Mouse (Mus musculus) liver, embryonic 16.5 days (tissue): ENCODE results near the gene Ung. TPM values are rescaled to one million over a fixed set of nuclear protein-coding genes. Genes with fewer than 3 reads are reported as not detected.

Experiments
- ATAC-seq: fragments of 200-750 bp; cut with Nextera tagmentation; 2 replicates; pipeline ENCODE4 v1.8.0; 2017; ENCODE audit warnings: low read depth, mild to moderate bottlenecking, moderate number of reproducible peaks, moderate library complexity
- H3K27ac ChIP-seq: fragments of 300-500 bp; sonication (generic); 2 replicates; pipeline ENCODE4 v1.5.1; 2014; ENCODE audit warnings: mild to moderate bottlenecking, low read length
- H3K27me3 ChIP-seq: fragments of 300-500 bp; sonication (generic); 2 replicates; pipeline ENCODE4 v1.6.1; 2014; ENCODE audit warnings: low read depth, low read length, mixed read lengths; ENCODE audit not compliant: control insufficient read depth, insufficient read depth
- H3K36me3 ChIP-seq: fragments of 300-500 bp; sonication (generic); 2 replicates; pipeline ENCODE4 v1.6.1; 2014; ENCODE audit warnings: mild to moderate bottlenecking; ENCODE audit not compliant: control insufficient read depth, insufficient read depth
- H3K4me1 ChIP-seq: fragments of 300-500 bp; sonication (generic); 2 replicates; pipeline ENCODE4 v1.6.1; 2014; ENCODE audit warnings: low read depth, low read length, mixed read lengths; ENCODE audit not compliant: control insufficient read depth
- H3K4me2 ChIP-seq: fragments of 300-500 bp; sonication (generic); 2 replicates; pipeline ENCODE4 v1.6.1; 2014; ENCODE audit warnings: low read depth, low read length, mixed read lengths
- H3K4me3 ChIP-seq: fragments of 300-500 bp; sonication (generic); 2 replicates; pipeline ENCODE4 v1.5.1; 2014; ENCODE audit warnings: low read depth, mild to moderate bottlenecking, low read length
- H3K9ac ChIP-seq: fragments of 300-500 bp; sonication (generic); 2 replicates; pipeline ENCODE4 v1.6.1; 2014; ENCODE audit warnings: low read depth, low read length
- H3K9me3 ChIP-seq: fragments of 300-500 bp; sonication (generic); replicated peaks from 2 replicates; pipeline ENCODE4 v1.6.1; 2016; ENCODE audit warnings: low read length; ENCODE audit not compliant: control insufficient read depth
- WGBS: fragments of 180-500 bp; shearing (Covaris S2); extraction: QIAGEN DNeasy Blood & Tissue Kit; methylation state at CpG from one replicate; pipeline ENCODE4 v1.1.7; 2014; ENCODE audit not compliant: insufficient replicate concordance; 5-methylcytosine and 5-hydroxymethylcytosine counted together
- polyA plus RNA-seq: library from polyadenylated mRNA; unstranded; fragments of >200 nt; fragmentation: Nextera tagmentation; extraction: Ambion mirVana; gene quantifications from 2 replicates; pipeline ENCODE4 v1.2.1, GENCODE M21; 2015

Gene Ung
- polyA plus RNA-seq, 1 experiment from 2014 or later, result 13.7 TPM

DNA sequence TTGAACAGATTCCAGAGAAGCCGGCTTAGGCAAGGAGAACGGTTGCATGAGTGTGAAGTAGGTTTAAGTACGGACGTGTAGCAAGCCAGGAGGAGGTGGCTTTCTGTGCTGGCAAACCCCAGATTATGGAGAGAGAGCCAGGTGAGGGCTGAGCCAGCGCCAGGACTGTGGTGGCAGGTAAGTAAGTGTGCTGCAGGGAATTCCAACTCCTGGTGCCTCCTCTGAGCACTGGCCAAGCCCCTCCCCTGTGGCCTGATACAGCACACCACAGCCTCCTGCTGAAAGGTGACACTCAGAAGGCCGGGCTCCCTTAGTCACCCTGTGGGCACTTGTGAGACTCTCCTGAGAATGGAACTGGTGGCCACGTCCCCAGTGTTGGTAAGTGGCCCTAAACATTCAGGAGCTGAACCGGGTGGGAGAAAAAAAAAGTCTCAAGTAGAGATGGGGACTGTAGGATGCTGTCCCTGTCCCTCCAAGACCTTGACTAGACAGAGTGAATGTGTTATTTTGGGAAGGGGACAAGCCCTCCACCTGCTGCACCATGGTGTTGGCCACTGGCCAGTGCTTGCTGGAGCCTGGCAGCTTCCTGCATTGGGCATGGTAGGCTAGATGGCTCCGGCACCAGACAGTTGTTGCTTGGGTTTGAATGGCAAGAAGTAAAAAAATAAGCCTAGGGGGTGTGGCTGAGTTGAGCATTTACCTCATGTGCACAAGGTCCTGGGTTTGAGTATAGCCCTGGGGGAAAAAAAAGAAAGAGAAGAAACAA is 25.2 kb downstream of the Ung start:
- no peaks in the 10 kb centered on the region for H3K9me3 ChIP-seq
- no peaks in the 10 kb centered on the region for H3K4me1 ChIP-seq
- H3K27ac ChIP-seq, result no peak overlapping the region
- ATAC-seq, result no peak
- H3K36me3 ChIP-seq, result no peaks in the 10 kb centered on the region
- no peak overlapping the region for H3K9ac ChIP-seq
- H3K4me2 ChIP-seq, result no peak overlapping the region
- 43% methylated on average over 9 of the region's 9 CpGs for WGBS
- no peaks in the 10 kb centered on the region for H3K27me3 ChIP-seq
- H3K4me3 ChIP-seq, result no peak overlapping the region

DNA sequence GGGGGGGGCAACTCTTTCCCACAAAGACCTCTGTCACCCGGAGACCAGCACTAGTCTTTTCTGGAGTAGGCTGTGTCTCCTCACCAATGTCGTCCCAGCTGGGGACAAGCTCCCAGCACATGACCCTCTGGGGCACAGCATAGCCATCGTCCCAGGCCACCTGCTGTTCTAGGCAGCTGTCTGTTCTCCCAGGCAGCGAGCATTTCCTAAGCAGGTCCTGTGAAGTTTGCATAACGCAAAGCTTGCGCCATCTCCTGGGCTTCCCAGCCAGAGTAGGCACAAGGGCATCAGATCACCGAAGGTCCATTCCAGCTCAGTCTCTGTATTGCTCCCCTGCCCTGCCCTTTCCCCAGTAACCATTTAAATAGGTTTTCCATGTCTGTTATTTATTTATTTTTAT is 27.1 kb downstream of the Ung start:
- no peak for ATAC-seq
- WGBS, result 53% methylated on average over 7 of the region's 7 CpGs

DNA sequence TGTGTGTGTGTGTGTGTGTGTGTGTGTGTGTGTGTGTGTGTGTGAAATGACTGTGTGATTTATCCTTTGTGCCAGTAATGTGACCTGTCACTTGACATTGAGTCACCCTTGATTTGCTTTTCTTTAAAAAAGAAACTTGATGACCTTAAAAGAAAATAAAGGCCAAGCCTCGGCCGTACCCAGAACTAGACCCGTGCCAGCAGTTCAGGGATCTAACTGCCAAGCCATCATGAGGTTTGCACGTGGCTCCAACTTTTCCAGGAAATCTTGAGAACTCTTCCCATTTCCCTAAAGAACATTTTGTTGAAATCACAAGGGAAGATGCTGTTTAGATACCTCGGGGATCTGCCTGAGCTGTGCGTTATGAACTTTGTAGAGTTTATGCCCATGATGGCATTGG is 31.2 kb downstream of the Ung start:
- Histone ChIP-seq H3K4me3 (no peak overlapping the region), H3K27ac (no peak overlapping the region), H3K27me3 (no peaks in the 10 kb centered on the region), H3K9ac (no peak overlapping the region), H3K4me2 (no peak overlapping the region), H3K36me3 (no peaks in the 10 kb centered on the region), H3K4me1 (no peaks in the 10 kb centered on the region), H3K9me3 (no peaks in the 10 kb centered on the region)
- WGBS, result 71% methylated on average over 6 of the region's 6 CpGs
- ATAC-seq, result no peak

More for the DNA sequence above, 27.1 kb downstream of the Ung start:
- H3K27ac ChIP-seq, result no peak overlapping the region
- H3K4me1 ChIP-seq, result no peaks in the 10 kb centered on the region
- H3K36me3 ChIP-seq, result no peaks in the 10 kb centered on the region
- H3K4me3 ChIP-seq, result no peak overlapping the region
- no peak overlapping the region for H3K9ac ChIP-seq
- H3K4me2 ChIP-seq, result no peak overlapping the region
- no peaks in the 10 kb centered on the region for H3K9me3 ChIP-seq
- no peaks in the 10 kb centered on the region for H3K27me3 ChIP-seq

DNA sequence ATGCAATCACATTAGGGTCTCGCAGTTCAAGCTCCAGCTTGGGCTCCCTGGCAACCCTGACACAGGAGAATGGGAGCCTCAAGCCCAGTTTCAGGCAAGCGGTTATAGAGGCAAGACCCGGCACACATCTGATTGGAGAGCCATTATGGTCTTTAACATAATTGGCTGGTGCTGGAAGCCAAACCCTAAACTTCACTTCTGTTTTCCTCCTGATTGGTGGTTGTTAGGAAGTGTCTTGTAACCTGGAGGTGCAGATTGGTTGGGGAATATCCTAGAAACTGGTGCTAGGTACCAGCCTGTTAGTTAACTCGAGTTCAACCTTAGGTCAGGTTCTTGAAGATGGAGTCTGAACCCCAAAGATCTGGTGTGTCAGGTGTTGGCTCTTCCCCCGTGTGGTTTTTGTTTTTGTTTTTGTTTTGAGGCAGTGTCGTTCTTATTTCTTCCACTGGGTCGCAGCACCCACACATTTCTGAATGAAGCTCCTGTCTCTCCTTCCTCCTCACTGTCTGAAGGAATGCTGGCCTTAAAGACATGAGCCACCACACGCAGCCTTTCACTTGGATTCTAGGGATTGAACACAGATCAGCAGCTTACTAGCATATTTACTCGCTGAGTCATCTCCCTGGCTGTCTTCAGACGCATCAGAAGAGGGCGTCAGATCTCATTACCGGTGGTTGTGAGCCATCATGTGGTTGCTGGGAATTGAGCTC is 32.1 kb downstream of the Ung start:
- Histone ChIP-seq H3K4me1 (no peaks in the 10 kb centered on the region), H3K27ac (no peak overlapping the region), H3K4me2 (no peak overlapping the region), H3K9ac (no peak overlapping the region), H3K27me3 (no peaks in the 10 kb centered on the region; the same call in 1 of the 2 replicates), H3K36me3 (no peaks in the 10 kb centered on the region), H3K9me3 (no peaks in the 10 kb centered on the region), H3K4me3 (no peak overlapping the region)
- 34% methylated on average over 12 of the region's 12 CpGs for WGBS
- no peak for ATAC-seq

DNA sequence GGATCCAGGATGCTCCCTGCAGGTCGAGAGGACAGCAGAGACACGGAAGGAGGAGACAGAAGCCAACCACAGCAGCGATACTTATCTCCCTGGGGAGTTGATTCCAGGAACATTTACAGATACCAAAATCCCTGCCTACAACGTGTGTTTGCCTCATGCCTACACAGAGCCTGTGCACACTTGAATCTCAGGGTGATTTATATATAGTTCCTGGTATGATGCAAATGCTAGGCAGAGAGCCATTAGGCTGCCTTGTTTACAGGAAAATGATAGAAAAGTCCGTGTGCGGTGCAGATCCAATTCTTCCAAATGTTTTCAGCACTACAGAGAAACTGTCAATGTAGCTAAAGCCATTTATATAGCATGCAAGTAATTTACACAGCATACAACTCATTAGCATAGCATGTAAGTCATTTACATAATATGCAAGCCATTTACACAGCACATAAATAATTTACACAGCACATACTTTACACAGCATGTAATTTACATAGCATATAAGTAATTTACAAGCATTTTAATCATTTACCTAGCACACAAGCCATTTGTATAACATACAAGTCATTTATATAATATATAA is 33.0 kb downstream of the Ung start:
- Histone ChIP-seq H3K27me3 (no peaks in the 10 kb centered on the region; the same call in 1 of the 2 replicates), H3K4me3 (no peak overlapping the region), H3K4me1 (no peaks in the 10 kb centered on the region), H3K27ac (no peak overlapping the region), H3K36me3 (no peaks in the 10 kb centered on the region), H3K9me3 (no peaks in the 10 kb centered on the region), H3K4me2 (no peak overlapping the region), H3K9ac (no peak overlapping the region)
- WGBS, result 56% methylated on average over 6 of the region's 6 CpGs
- ATAC-seq, result no peak

- H3K9ac ChIP-seq, result no peak overlapping the region
- WGBS, result 59% methylated on average over 7 of the region's 7 CpGs
- no peaks in the 10 kb centered on the region for H3K9me3 ChIP-seq
- ATAC-seq, result no peak
- peaks cover 5% of the 10 kb centered on the region for H3K4me1 ChIP-seq
- H3K27me3 ChIP-seq, result no peaks in the 10 kb centered on the region; the same call in none of the 2 replicates
- H3K4me3 ChIP-seq, result no peak overlapping the region
- no peaks in the 10 kb centered on the region for H3K36me3 ChIP-seq
- no peak overlapping the region for H3K27ac ChIP-seq
- no peak overlapping the region for H3K4me2 ChIP-seq
Measured at GRCm38 (mm10) chr5:114170345-114170744, 40.2 kb downstream of the Ung start.

DNA sequence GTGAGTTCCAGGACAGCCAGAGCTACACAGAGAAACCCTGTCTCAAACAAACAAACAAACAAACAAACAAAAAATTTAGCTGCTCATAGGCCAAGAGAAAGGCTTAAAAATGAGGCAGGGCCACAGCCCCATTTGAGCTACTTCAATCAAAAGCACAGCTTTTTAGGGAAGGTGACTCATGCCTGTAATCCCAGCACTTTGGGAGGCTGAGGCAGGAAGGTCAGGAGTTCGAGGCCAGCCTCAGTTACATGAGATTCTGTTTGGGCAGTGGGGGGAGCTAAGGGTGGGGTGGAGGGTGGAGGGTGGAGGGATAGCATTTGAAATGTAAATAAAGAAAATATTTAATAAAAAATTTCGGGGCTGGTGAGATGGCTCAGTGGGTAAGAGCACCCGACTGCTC is 42.8 kb downstream of the Ung start:
- ATAC-seq, result no peak
- no peak overlapping the region for H3K4me3 ChIP-seq
- no peaks in the 10 kb centered on the region for H3K36me3 ChIP-seq
- H3K4me1 ChIP-seq, result peaks cover 18% of the 10 kb centered on the region
- WGBS, result 71% methylated on average over 3 of the region's 3 CpGs
- no peak overlapping the region for H3K4me2 ChIP-seq
- H3K9ac ChIP-seq, result no peak overlapping the region
- H3K9me3 ChIP-seq, result no peaks in the 10 kb centered on the region
- H3K27me3 ChIP-seq, result no peaks in the 10 kb centered on the region; the same call in 1 of the 2 replicates
- no peak overlapping the region for H3K27ac ChIP-seq

GRCm38 (mm10) chr5:114173458-114173857 is 43.3 kb downstream of the Ung start:
- Histone ChIP-seq H3K4me3 (no peak overlapping the region), H3K36me3 (no peaks in the 10 kb centered on the region), H3K27me3 (no peaks in the 10 kb centered on the region; the same call in 1 of the 2 replicates), H3K4me1 (peaks cover 18% of the 10 kb centered on the region), H3K4me2 (no peak overlapping the region), H3K9ac (no peak overlapping the region), H3K9me3 (no peaks in the 10 kb centered on the region), H3K27ac (no peak overlapping the region)
- ATAC-seq, result no peak
- 46% methylated on average over 7 of the region's 7 CpGs for WGBS
